Mouse (Mus musculus): ENCODE data around the gene Cav1. TPM values are rescaled to one million over a fixed set of nuclear protein-coding genes. Genes with fewer than 3 reads are reported as not detected.

Gene Cav1
- total RNA-seq, 2 experiments from 2014 or later = 102 to 138 TPM

GRCm38 (mm10) chr6:17316294-17317166, 10.4 kb downstream of the Cav1 start:
- DNase-seq (ENCODE audit: low spot score) = no peak

- DNase-seq (ENCODE audit: low spot score) = no peak
Measured at GRCm38 (mm10) chr6:17317167-17317524, 11.0 kb downstream of the Cav1 start.

GRCm38 (mm10) chr6:17317944-17318343, 11.8 kb downstream of the Cav1 start:
- peak; percentile 21 for DNase-seq (ENCODE audit: low spot score)

- DNase-seq (ENCODE audit: low spot score) = no peak
Measured at GRCm38 (mm10) chr6:17321976-17322375, 15.8 kb downstream of the Cav1 start.

- no peak for DNase-seq (ENCODE audit: low spot score)
Measured at GRCm38 (mm10) chr6:17327216-17327615, 21.1 kb downstream of the Cav1 start.

- no peak for DNase-seq (ENCODE audit: low spot score)
Measured at GRCm38 (mm10) chr6:17329801-17330200, 23.7 kb downstream of the Cav1 start.

- no peak for DNase-seq (ENCODE audit: low spot score)
Measured at GRCm38 (mm10) chr6:17337724-17338123, 31.6 kb downstream of the Cav1 start.

- DNase-seq (ENCODE audit: low spot score) = no peak
Measured at GRCm38 (mm10) chr6:17340406-17340805, 34.3 kb downstream of the Cav1 start.

GRCm38 (mm10) chr6:17348011-17348410, 41.9 kb downstream of the Cav1 start:
- no peak for DNase-seq (ENCODE audit: low spot score)

GRCm38 (mm10) chr6:17350803-17351202, 44.7 kb downstream of the Cav1 start:
- DNase-seq (ENCODE audit: low spot score) = no peak

- DNase-seq (ENCODE audit: low spot score) = peak; percentile 62
Measured at GRCm38 (mm10) chr6:17358896-17359690, 53.0 kb downstream of the Cav1 start.

- no peak for DNase-seq (ENCODE audit: low spot score)
Measured at GRCm38 (mm10) chr6:17362771-17363170, 56.6 kb downstream of the Cav1 start.

- no peak for DNase-seq (ENCODE audit: low spot score)
Measured at GRCm38 (mm10) chr6:17363446-17364179, 57.5 kb downstream of the Cav1 start.

GRCm38 (mm10) chr6:17374326-17374725, 68.2 kb downstream of the Cav1 start:
- no peak for DNase-seq (ENCODE audit: low spot score)

- DNase-seq (ENCODE audit: low spot score) = no peak
Measured at GRCm38 (mm10) chr6:17377371-17377770, 71.2 kb downstream of the Cav1 start.

- no peak for DNase-seq (ENCODE audit: low spot score)
Measured at GRCm38 (mm10) chr6:17380102-17380501, 74.0 kb downstream of the Cav1 start.

GRCm38 (mm10) chr6:17381690-17382089, 75.6 kb downstream of the Cav1 start:
- DNase-seq (ENCODE audit: low spot score) = no peak

- DNase-seq (ENCODE audit: low spot score) = no peak
Measured at GRCm38 (mm10) chr6:17385531-17385930, 79.4 kb downstream of the Cav1 start.

GRCm38 (mm10) chr6:17387991-17388710, 82.0 kb downstream of the Cav1 start:
- no peak for DNase-seq (ENCODE audit: low spot score)
